Mouse (Mus musculus) spleen, adult 12 weeks (tissue): ENCODE data around the gene Btg1.

Experiments used
- DNase-seq: peaks from one replicate; pipeline ENCODE4 v3.0.0; 2022; ENCODE audit warnings: low spot score

Btg1 gene

DNA sequence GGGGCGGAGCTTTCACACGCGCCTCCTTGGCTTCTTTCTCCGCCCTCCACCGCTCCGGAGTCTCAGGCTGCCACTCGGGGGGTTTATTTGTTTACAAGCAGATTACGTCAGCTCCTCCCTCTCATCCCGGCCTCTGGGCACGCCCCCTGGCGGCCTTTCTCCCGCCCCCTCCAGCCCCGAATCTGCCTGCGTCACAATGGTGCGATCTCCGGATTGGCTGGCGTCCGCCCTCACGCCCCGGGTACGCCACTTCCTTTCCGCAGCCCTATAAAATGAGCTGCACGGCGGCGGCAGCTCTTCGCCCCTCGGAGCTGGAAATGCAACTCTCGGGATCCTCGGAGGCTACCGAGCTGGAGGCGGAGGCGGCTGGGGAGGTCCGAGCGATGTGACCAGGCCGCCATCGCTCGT, at the start of gene Btg1:
Gene Btg1, plus strand, starts transcription at position 298 of the 408 bp plus-strand sequence.
- DNase-seq = peak; percentile 99

DNA sequence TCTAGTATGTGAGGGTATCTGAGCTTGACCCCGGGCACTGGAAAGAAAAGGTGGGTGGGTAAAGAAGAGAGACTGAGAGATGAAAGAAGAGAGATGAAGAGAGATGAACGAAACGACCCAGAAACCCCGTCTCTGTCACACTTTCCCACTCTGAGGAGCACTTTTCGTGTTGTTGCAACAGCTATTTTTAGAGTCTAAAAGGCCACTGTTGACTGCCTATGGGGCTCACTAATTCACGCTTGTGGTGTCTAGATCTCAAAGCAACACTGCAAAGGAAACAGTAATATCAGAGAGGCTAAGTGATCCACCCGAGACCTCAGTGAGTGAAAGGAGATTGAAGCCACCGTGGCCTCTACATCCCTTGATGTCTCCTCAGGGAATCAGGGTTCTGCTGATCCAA, 47.3 kb upstream of the Btg1 start:
- DNase-seq = no peak

DNA sequence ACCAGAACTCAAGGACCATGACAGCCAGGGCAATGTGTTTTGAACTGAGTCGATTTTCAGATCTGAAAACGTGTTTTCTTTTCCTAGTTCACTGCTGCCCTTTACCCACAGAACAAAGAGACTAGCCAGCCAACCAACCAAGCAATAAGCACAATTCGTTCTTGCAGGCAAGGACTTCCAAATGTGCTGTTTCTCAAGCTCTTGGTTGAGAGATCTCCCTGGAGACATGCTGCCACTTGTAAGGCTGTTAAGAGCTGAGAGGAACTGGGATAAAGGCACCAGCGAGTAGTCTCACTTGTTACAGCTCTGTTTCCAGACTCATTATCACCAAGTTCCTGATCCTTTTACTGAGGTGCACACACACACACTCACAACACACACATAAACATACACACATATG, 45.6 kb upstream of the Btg1 start:
- DNase-seq = no peak

DNA sequence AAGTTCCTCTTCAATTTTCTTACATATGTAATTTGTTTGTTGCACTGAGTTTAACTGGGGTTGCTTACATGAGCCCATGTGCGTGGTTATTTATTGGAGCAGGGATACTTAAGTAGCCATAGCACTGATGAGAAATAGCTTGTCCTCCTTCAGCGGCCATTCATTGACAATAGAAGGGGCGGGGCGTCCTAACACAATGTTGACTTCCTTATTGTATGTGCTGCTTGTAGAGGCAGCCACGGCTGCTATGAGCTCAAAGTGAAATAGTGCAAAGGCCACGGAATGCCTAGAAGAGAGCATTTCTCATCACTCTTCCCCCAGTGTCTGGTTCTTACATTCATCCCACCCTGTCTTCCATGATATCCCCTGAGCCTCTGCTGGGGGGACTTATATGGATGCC, 42.0 kb upstream of the Btg1 start:
- DNase-seq = no peak

DNA sequence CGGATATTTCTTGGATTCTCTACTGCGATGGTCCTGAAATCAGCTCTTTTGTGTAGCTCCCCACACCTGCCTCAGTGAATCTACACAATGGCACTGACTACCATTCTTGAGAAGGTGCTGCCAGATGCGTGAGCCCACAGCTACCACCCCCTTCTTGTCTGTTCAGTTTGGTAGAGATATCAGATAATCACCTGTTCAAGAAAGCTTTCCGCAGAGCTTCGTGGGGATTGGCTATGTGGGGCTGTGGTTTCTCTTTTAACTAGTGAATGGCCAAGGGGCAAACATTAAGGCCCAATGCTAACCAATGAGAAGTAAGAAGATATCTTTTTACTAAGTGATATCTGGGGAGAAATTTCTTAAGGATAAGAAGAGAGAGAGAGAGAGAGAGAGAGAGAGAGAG, 41.5 kb upstream of the Btg1 start:
- no peak for DNase-seq

DNA sequence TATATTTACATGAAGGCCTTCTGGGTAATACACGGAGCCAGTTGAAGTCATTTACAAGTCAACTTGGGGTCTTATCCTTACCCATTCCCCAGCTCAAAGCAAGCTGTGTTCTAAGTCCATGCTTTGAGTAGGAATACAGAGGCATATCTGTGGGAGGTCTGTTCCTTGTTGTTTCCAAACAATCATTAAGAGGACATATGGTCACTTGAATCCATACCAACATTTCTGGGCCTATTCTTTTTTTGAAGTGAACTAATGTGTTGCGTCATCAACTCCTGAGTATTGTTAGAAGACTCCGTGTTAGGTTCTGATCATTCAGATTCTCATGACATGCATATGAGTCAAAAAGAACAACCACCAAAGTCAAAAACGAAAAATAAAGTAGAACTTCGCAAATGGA, 37.9 kb upstream of the Btg1 start:
- no peak for DNase-seq

DNA sequence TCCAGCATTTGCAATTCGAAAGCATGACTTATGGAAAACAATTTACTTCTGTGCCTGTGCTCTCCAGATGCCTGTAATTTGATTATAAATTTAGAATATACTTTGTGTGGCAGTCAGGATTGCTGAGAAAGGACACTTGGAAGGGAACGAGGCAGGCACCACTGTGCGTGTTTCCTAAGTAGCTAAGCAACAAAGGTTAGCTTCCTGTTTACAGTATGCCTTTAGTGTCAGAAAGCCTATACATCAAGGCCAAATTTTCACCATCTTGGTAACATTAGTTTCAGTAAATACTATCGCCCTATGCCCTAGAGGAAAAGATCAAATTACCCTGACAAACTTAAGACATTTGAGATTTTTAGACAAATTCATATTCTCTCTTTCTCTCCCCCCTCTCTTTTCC, 37.4 kb upstream of the Btg1 start:
- no peak for DNase-seq

DNA sequence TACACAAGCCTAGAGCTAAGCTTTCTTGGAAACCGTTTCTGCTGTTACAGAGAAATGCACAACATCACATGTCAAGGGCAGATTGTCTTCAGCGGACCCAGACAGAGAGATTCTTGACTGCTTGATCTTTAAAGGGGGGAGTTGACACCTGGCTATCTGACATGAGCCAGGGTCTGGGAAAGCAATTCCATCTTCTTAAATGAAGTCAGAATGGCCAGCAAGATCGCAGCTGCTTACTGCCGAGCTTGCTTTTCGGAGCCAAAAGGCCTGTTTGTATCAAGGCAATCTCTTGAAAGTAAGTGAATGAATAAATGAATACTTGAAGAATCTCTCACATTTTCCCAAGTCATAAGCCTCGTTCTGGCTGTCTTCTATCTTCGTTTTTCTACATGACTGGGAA, 36.6 kb upstream of the Btg1 start:
- no peak for DNase-seq

- no peak for DNase-seq
Observed at GRCm38 (mm10) chr10:96581232-96581631, 35.6 kb upstream of the Btg1 start.

DNA sequence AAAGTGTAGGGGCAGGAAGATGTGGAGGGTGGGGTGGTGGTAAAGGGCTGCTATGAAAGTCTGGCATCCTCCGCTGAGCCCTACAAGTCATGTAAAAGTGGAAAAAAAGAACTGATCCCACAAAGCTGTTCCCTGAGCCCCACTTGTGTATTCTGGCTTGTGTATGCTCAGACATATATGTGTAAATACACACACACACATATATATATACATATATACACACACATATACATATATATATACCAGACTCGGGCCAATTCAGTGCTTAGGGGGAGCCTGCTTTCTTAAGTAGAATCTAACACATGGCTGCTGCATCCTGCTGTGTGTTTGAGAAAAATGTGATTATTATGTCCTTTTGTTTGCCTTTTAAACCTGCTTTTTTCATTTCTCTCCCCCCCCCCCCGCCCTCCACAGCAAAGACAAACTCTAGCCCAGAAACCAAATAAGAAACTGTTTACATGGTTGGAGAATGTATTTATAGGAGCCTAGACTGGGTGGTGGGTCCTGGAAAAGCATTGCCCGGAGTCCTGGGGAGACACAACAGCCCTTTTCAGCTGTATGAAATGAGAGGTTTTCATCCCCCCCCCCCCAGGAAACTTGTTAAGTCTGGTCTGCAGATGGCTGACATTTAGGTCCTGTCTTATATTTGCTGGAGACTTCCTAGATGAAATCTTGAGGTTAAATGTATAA, 30.5 kb upstream of the Btg1 start:
- DNase-seq = no peak

DNA sequence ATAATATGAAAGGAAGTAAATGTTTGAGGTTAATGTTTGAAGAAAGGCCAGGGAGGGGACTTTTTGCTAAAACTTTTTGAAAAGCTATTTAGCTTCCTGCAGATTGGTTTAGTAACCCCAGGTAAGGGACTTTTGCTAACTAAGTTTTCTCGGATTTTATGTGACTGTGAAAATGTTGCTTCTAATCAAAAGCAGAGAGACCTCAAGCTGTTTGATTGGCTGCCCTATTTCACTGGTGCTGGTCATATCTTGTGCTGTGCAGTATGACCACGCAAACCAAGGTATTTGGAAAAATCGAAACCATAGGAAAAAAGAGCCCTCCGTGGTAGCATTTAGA, 30.0 kb upstream of the Btg1 start:
- DNase-seq = no peak

DNA sequence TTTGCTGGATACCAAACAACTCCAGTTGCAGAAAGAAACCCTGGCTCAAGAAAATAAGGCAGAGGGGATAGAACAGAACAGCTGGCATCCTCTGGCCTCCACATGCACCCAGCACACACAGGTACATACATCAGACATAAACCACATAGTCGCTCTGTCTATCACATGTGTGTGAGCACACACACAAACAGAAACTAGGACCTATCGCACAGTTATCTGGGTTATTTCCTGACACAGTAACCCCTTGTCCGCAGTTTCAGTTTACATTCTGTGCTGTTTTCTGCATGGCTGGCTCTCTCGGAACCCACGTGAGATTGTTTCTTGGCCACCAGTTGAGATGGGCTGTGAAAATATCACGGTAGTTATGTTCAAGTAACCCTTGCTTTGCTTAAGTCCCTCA, 28.6 kb upstream of the Btg1 start:
- DNase-seq = no peak

GRCm38 (mm10) chr10:96589781-96590180, 27.0 kb upstream of the Btg1 start:
- DNase-seq = no peak

DNA sequence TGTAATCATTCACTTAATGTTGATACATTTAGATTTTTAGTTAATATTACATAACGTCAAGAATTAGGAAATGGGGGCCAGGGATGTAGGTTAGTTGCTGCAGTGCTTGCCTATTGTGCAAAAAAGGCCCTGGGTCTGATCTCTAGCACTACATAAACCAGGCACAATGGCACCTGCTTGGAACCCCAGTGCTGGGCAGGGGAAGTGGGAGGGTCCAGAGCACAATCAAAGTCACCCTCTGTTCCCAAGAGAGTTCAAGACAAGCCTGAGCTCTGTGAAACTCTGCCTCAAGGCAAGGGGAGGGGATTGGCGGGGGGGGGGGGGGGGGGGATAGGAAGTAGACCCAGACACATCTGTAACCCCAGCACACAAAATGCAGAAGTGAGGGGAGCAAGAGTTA, 24.7 kb upstream of the Btg1 start:
- DNase-seq = no peak

DNA sequence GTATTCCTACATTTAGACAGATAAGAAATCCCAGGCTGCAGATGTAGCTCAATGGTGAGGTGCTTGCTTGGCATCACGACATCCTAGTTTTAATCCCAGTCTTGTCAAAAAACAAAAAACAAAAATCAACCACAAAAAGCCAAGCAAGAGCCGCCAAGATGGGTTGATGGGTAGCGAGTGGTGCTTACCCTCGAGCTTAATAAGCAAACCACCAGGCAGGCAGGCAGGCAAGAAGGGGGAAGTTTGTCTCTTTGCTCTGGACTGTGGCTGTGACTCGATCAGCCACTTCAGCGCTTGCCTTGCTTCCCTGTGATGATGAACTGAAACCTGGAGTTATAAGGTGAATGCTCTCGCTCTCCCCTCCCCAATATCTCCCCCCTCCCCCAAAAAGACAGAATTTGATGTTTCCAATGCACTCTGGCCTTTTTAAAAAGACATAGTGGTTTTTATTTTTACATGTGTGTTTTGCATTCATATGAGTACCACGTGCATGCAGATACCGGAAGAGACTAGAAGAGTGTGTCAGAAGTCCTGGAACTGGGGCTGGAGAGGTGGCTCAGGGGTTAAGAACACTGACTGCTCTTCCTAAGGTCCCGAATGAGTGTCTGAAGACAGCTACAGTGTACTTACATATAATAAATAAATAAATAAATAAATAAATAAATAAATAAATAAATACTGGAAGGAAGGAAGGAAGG, 21.2 kb upstream of the Btg1 start:
- no peak for DNase-seq

- DNase-seq = no peak
Observed at GRCm38 (mm10) chr10:96596411-96596810, 20.4 kb upstream of the Btg1 start.

GRCm38 (mm10) chr10:96599641-96600040, 17.2 kb upstream of the Btg1 start:
- no peak for DNase-seq

DNA sequence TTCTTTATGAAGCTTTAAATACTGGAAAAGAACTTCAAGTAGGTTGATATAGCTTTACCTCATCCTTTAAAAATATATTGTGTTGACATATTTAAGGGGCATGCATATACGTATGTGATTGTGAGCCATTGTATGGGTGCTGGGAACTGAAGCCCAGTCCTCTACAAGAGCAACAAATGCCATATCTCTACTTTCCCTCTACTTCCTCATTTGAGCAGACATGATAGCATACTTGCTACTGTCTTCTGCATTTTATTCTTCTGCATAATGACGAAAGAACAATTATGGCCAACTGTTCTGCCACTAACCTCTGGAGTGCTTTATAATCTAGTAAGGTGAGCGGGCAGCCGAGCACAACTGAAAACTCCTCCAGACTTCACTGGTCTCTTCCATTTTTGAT, 15.1 kb upstream of the Btg1 start:
- no peak for DNase-seq

- no peak for DNase-seq
Observed at GRCm38 (mm10) chr10:96602339-96602738, 14.5 kb upstream of the Btg1 start.

DNA sequence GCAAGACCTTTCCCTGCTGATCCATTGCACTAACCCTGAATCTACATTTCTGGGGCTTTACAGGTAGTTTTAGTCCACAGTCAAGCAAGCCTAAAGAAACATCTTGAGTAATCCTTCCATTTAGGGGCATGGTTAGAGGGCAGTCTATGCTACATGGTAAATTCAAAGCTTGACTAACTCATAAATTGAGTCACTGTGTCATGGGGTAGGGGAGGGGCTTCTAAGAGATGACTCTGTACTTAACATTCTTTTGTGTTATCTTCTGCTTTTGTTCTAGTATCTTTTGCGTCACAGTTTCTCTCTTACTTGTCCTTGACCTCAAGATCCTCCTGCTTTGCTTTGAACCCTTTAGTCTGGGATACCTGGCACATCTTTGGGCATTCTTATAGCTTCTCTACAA, 11.6 kb upstream of the Btg1 start:
- no peak for DNase-seq

DNA sequence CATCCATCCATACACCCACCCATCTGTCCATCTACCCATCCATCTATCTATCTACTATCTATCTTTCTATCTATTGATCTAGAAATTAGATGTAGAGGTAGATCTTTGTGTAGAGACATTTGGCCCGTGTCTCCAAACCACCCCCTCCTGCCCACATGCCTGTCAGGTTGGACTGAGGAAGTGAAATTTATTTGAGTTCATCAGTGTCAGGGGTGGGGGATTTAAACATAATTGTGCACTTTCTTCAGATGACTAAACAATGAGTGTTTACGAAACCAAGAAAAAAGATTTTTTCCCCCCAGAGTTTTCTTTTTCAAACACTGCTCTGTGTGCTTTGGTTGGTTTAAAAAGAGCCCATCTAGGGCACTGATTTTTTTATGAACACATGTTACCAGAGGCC, 10.9 kb upstream of the Btg1 start:
- DNase-seq = no peak

- no peak for DNase-seq
Observed at GRCm38 (mm10) chr10:96607617-96608185, 9.1 kb upstream of the Btg1 start.

GRCm38 (mm10) chr10:96609356-96610345, 7.2 kb upstream of the Btg1 start:
- DNase-seq = no peak
